Mouse (Mus musculus): Measurements from ENCODE around the gene Eif2b5.

Eif2b5 gene

GRCm38 (mm10) chr16:20489233-20489632 lies 9.4 kb upstream of the Eif2b5 start:
- no peak for DNase-seq (ENCODE audit: low spot score)

GRCm38 (mm10) chr16:20490581-20490980 lies 8.0 kb upstream of the Eif2b5 start:
- no peak for DNase-seq (ENCODE audit: low spot score)

- no peak for DNase-seq (ENCODE audit: low spot score)
Observed at GRCm38 (mm10) chr16:20491301-20491700, 7.3 kb upstream of the Eif2b5 start.

- no peak for DNase-seq (ENCODE audit: low spot score)
Observed at GRCm38 (mm10) chr16:20493452-20493851, 5.2 kb upstream of the Eif2b5 start.

GRCm38 (mm10) chr16:20496671-20497600 lies 1.7 kb upstream of the Eif2b5 start:
- DNase-seq (ENCODE audit: low spot score) = peak; percentile 58

GRCm38 (mm10) chr16:20497980-20498676 lies 489 bp upstream of the Eif2b5 start:
- no peak for DNase-seq (ENCODE audit: low spot score)

- no peak for DNase-seq (ENCODE audit: low spot score)
Observed at GRCm38 (mm10) chr16:20506000-20506399, 7.4 kb downstream of the Eif2b5 start.

GRCm38 (mm10) chr16:20509349-20509748 lies 10.7 kb downstream of the Eif2b5 start:
- DNase-seq (ENCODE audit: low spot score) = no peak

GRCm38 (mm10) chr16:20511277-20511847 lies 12.7 kb downstream of the Eif2b5 start:
- DNase-seq (ENCODE audit: low spot score) = no peak

- no peak for DNase-seq (ENCODE audit: low spot score)
Observed at GRCm38 (mm10) chr16:20516032-20516431, 17.4 kb downstream of the Eif2b5 start.

- peak; percentile 80 for DNase-seq (ENCODE audit: low spot score)
Observed at GRCm38 (mm10) chr16:20516726-20517201, 18.1 kb downstream of the Eif2b5 start, which contains the start of gene Dvl3. Dvl3 (plus strand) TSS chr16:20516982.

GRCm38 (mm10) chr16:20517216-20517615 lies 18.6 kb downstream of the Eif2b5 start:
- DNase-seq (ENCODE audit: low spot score) = no peak

- no peak for DNase-seq (ENCODE audit: low spot score)
Observed at GRCm38 (mm10) chr16:20517701-20518374, 19.2 kb downstream of the Eif2b5 start.

GRCm38 (mm10) chr16:20523886-20524285 lies 25.3 kb downstream of the Eif2b5 start:
- DNase-seq (ENCODE audit: low spot score) = no peak

GRCm38 (mm10) chr16:20528779-20529178 lies 30.2 kb downstream of the Eif2b5 start:
- no peak for DNase-seq (ENCODE audit: low spot score)

GRCm38 (mm10) chr16:20529375-20529774 lies 30.8 kb downstream of the Eif2b5 start:
- no peak for DNase-seq (ENCODE audit: low spot score)

GRCm38 (mm10) chr16:20530941-20531340 lies 32.3 kb downstream of the Eif2b5 start:
- DNase-seq (ENCODE audit: low spot score) = no peak

GRCm38 (mm10) chr16:20534617-20535295 lies 36.1 kb downstream of the Eif2b5 start:
- no peak for DNase-seq (ENCODE audit: low spot score)

- DNase-seq (ENCODE audit: low spot score) = peak; percentile 98
Observed at GRCm38 (mm10) chr16:20535296-20536080, 36.9 kb downstream of the Eif2b5 start, which contains the start of gene Ap2m1. Ap2m1 (plus strand) TSS chr16:20535478.

GRCm38 (mm10) chr16:20536081-20536665 lies 37.6 kb downstream of the Eif2b5 start:
- DNase-seq (ENCODE audit: low spot score) = no peak

Data from left cerebral cortex, adult 11 months (tissue).